Mouse (Mus musculus): ENCODE data around the gene Syngr3.

Syngr3 gene

DNA sequence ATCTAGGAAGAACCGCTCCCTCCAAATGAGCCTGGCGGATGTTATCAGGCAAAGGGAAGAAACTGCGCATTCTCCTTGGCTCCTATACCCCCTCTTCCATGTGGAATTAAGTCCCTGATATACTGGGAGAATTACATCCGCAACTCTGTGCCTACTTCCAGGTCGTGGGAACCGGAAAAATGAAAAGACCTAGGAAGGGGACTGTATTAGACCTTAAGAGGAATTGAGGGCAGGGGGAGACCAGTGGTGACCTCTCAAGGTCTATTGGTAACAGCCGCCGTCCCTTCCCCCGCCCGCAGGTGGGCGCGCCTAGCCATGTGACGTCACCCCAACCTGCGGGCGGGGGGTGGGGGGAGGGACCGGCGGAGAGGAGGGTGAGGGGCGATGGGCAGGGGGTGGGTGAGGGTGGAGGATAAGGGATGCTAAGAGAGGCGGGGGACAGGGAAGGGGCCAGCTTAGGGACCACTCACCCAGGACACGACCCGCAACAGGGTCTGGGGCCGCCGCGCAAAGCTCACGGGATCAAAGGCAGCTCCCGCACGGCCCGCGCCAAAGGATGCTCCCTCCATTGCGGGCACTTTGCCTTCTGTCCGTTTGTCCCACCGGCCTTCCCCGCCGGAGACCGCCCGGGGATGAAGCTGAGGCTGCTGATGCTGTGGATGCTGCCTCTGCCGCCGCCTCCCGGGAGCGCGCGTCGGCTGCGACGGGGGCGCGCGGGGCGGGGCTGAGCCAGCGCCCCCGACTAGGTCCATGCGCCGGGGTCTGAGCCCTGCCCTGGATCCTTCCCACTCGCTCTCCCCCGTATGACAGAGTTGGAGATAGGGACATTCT lies at the start of gene Syngr3:
TSS of gene Syngr3 (minus strand) at position 705 of the 831 bp plus-strand sequence.
- WGBS, result 1% methylated on average over 55 of the region's 55 CpGs

DNA sequence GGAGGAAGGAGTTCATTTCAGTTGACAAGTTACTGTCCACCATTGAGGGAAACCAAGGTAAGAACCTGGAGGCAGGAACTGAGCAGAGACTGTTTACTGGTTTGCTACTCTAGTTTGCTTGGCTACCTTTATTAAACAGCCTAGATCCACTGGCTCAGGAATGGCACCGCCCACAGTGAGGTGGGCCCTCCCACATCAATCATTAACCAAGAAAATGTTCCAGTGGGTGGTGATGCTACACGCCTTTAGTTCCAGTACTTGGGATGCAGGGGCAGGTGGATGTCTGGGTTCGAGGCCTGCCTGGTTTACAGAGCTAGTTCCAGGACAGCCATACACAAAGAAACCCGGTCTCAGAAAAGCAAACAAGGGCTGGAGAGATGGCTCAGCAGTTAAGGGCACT lies 48.5 kb upstream of the Syngr3 start:
- 86% methylated on average over 4 of the region's 4 CpGs for WGBS

GRCm38 (mm10) chr17:24737135-24737810 lies 47.5 kb upstream of the Syngr3 start:
- 18% methylated on average over 8 of the region's 8 CpGs for WGBS

DNA sequence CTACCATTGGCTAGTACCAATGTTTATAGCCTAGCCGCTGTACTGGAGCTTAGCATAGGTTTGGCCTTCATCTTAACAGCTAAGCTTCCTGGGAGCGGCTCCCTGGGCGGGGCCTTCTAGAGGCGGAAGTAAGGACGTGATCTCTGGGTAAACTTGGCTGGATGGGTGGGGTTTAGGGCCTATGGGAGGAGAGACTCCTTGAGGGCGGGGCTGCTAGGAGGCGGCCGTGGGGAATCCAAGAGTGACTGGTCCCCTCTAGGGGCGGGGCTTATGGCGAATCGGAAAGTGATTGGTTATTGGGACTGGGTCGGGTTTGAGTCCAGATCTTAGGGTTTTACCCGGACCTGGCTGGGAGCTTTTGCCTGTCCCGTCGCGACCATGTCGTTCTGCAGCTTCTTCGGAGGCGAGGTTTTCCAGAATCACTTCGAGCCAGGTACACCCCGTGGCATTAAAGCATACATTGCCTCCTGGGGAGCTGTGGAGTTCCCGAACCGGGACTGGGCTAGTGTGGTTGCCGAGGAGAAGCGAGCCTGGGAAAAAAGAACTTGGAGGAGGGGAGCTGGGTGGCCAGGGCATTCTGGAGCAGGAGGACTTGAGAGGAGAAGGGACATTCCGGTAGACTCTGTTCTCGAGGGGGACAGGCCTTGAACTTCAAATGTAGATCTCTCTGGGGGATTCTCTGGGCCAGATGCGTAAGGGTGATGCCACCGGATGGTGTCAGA lies 46.7 kb upstream of the Syngr3 start, which contains the start of gene Msrb1:
TSS of gene Msrb1 (plus strand) at position 313 of the 722 bp plus-strand sequence.
- 1% methylated on average over 29 of the region's 29 CpGs for WGBS

DNA sequence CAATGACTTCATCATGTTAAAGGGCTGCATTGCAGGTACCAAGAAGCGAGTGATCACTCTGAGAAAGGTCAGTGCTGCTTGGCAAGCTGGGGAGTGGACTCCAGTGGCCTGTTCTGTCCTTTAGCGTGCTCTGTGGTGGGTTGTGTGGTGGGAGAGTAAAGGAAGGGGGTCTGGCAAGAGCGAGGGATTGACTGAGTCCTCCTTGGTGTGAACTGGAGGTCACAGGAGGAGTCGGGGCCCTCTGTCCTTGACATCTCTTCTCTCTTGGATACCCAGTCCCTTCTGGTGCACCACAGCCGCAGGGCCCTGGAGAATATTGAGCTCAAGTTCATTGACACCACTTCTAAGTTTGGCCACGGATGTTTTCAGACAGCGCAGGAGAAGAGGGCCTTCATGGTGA lies 45.7 kb upstream of the Syngr3 start:
- WGBS, result 93% methylated on average over 7 of the region's 7 CpGs

DNA sequence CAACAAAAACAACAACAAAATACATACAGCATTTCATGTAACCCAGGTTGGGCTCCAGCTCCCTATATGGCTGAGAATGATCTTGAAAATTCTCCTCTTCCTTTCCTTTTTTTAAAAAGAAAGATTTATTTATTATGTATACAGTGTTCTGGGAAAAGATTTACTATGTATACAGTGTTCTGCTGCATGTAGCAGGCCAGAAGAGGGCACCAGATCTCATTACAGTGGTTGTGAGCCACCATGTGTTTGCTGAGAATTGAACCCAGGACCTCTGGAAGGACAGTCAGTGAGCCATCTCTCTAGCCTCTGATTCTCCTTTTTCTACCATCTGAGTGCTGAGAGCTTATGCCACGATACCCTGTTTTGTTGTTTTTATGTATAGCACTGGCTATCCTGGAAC lies 44.8 kb upstream of the Syngr3 start:
- WGBS, result 83% methylated on average over 1 of the region's 1 CpGs

DNA sequence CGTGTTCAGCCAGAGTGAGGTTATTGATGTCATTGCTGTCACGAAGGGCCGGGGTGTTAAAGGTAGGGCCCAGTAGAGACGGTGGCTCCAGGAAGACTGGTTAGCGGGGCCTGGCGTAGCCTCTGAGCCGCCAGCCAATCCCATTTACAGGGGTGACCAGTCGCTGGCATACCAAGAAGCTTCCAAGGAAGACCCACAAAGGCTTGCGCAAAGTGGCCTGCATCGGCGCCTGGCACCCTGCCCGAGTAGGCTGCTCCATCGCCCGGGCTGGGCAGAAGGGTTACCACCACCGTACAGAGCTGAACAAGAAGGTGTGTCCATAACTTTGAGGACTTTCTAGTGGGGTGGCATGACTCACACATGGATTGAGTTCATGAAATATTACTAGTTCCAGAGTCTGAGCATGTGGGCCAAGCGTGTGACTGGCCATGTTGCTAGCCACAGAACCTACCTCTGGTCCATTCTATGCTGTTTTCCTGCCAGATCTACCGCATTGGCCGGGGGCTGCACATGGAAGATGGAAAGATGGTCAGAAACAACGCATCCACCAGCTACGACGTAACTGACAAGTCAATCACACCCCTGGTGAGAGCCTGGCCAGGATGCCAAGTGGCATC lies 43.8 kb upstream of the Syngr3 start:
- 90% methylated on average over 21 of the region's 21 CpGs for WGBS

GRCm38 (mm10) chr17:24732233-24732935 lies 42.6 kb upstream of the Syngr3 start:
- WGBS, result 82% methylated on average over 12 of the region's 12 CpGs

- WGBS, result 87% methylated on average over 14 of the region's 14 CpGs
Observed at GRCm38 (mm10) chr17:24730787-24731186, 41.0 kb upstream of the Syngr3 start.

DNA sequence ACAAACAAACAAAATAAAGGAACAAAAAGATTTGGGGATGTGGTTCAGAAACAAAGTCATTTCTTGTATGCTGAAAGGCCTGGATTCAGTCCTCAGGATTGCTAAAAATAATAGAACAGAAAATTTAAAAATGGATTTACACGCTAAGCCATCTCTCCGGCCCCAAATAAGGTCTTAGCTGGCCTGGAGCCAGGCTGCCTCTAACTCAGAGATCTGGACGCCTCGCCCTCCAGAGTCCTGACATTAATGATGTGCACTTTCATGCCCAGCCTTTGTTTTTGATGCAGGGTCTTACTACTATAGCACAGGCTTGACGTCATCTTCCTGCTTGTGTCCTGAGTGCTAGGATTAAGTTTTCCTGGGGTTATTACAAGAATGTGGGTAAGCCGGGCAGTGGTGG lies 39.3 kb upstream of the Syngr3 start:
- WGBS, result 75% methylated on average over 6 of the region's 6 CpGs

GRCm38 (mm10) chr17:24728184-24728583 lies 38.4 kb upstream of the Syngr3 start:
- WGBS, result 74% methylated on average over 17 of the region's 17 CpGs

DNA sequence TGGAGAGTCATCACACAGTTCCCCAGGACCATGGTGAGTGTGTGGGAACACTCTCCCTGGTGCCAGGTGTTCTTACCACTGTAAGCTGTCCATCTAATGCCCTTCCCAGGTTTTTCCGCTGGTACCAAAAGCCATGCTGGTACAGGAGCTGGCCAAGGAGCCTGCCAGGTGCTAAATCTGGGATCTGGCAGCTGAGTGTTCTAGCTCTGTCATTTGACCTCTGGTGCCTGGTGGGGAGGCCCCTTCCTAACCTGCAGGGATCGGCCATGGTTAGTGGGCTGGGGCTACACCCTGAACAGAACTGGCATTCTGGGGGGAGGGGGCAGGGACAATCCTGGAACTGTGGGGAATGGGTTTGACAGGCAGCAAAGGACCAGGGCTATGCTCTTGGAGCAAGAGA lies 37.9 kb upstream of the Syngr3 start, which contains the start of gene Rpl3l:
TSS of gene Rpl3l (plus strand) at position 203 of the 400 bp plus-strand sequence.
- 72% methylated on average over 2 of the region's 2 CpGs for WGBS

GRCm38 (mm10) chr17:24725637-24726390 lies 36.1 kb upstream of the Syngr3 start:
- WGBS, result 69% methylated on average over 3 of the region's 3 CpGs

DNA sequence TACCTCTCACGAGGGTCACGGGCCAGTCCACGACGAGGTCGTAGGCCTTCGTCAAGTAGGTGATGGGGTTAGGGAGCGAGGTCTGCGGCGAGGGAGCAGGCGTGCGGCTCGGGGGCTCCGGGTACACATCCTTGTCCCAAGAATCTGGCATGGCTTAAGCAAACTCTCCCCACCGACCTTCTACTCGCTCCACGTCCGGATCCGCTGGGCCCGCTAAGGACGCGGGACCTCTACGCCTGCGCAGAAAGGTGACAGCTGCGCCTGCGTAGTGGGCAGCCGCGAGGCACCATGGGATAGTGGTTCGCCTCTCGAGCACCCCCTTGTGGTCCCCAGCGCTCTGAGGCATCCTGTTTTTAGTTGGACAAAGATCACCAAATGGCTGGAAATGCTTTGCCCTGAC lies 34.4 kb upstream of the Syngr3 start, which contains the start of gene Ndufb10:
TSS of gene Ndufb10 (minus strand) at position 295 of the 400 bp plus-strand sequence.
- WGBS, result under 1% methylated on average over 30 of the region's 30 CpGs

- under 1% methylated on average over 15 of the region's 15 CpGs for WGBS
Observed at GRCm38 (mm10) chr17:24723881-24724180, 34.1 kb upstream of the Syngr3 start.

DNA sequence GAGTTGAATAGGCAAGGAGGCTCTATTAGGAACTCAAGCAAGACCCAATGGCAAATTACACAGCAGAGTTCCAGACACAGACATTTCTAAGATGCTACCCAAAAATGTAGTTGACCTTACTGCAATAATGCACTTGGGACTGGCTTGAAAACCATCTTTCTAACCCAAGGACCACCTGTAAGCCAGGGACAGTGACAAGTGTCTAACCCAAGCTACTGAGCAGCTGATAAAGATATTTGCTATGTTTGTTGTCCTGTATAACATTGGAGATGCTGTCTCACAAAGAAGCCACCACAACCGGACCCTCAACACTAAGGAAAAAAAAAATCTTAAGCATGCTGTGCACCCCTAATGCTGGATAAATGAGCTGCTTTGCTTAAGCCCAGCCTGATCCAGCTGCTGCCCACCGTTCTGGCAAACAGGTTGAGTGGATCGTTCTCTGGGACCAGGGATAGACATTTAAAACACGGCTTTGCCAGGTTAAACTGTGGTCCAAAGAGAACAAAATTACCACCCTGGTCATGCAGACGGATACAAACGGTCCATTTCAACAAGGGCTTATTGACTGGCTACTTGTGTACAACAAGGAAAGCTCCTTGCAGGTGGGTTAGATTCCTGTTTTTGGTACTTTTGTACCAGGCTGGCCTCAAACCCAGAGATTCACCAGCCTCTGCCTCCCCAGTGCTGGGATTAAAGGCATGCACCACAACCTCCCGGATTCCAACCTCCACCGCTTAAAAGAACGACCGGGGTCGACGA lies 33.5 kb upstream of the Syngr3 start:
- WGBS, result under 1% methylated on average over 12 of the region's 12 CpGs

DNA sequence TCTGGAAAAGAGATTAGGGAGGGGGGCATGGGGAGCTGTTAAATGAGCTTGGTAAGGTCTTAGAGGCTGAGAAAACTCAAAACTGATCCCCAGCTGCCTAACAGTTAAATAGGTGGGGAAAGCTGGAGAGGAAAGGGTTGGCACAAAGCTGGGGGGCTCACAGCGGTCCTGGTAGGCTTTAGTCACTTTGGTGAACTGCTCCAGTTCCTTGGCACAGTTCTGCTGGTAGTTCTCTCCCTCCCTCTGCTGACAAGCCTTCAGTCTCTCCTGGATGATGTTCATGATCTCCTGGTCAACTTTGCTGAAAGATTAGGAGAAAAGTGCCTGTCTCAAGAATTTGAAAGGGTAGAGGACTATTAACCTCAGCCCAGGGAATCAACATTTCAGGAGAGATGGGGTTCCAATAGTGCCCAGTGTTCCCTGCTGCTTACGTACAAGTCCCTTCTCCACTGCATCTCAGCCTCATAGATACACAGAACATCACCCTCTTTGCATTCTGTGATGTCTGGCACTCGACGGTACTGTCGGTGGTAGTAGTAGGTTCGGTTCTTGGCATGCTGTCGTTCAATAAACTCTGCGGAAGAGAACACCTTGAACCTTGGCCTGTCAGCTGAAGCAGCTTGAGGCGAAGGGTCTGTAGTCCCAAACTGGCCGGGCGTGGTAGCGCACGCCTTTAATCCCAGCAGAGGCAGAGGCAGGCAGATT lies 32.6 kb upstream of the Syngr3 start:
- WGBS, result 36% methylated on average over 13 of the region's 13 CpGs

- 51% methylated on average over 7 of the region's 7 CpGs for WGBS
Observed at GRCm38 (mm10) chr17:24721383-24721955, 31.7 kb upstream of the Syngr3 start.

DNA sequence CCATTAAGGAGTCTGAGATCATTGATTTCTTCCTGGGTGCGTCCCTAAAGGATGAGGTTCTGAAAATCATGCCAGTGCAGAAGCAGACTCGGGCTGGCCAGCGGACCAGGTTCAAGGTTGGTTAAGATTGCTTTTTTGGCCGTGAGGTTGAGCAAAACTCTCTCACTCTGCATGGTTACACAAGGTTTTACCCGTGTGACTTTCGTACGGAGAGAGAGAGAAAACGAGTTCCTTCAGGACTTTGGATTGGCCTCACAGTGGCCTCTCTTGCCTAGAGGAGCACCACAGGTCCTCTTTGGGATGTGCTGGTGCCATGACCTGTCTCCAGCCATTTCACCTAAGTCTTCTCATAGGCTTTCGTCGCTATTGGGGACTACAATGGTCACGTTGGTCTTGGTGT lies 30.9 kb upstream of the Syngr3 start:
- 1% methylated on average over 11 of the region's 11 CpGs for WGBS
